Mouse (Mus musculus) A20 (cell line): ENCODE measurements around the gene Gm3238.
"Not testable (repeated sequence)": the region's sequence is repeated elsewhere in the genome, so short reads cannot be mapped to it uniquely, and the experiment has no call there.

ENCODE experiments used
- DNase-seq: peaks from one replicate; pipeline ENCODE4 v3.0.0-alpha.2; 2011; ENCODE audit warnings: low read depth, low spot score

Gene Gm3238

DNA sequence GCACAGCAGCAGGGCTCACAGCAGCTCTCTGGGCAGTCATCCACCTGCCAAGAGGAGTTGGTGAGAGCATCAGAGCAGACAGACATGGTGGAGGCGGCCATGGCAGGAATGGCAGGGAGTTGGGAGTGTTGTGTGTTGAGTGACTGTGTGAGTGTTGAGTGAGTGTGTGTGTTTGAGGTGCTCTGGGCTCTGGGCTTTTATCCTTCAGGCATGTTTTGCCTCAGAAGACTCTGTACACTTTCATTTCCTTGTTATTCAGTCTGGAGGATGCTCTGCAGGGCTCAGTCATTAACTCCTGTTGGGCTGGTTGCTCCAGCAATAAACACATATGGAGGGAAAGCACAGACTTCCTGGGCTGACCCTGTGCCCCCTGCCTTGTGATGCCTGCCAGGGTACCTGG, at the start of gene Gm3238:
TSS of gene Gm3238 (minus strand) at position 101 of the 400 bp plus-strand sequence.
- DNase-seq: not testable (repeated sequence)

DNA sequence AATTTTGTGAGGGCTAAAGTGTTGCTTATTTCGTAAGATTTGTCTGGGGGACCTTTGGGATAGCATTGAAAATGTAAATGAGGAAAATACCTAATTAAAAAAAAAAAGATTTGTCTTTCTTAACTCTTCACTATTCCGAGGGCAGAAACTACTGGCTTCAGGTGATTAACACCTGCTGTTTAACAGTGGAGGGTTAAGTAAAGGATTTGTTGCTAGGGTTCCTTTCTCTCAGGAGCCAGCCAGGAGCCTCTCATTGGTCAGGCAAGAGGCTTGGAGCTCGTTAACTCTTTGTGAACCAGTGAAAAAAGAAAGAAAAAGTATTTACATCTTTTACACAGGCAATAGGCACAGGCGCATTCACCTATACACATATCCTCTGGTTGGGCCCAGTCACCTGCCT, 48.1 kb upstream of the Gm3238 start:
- DNase-seq: no peak

DNA sequence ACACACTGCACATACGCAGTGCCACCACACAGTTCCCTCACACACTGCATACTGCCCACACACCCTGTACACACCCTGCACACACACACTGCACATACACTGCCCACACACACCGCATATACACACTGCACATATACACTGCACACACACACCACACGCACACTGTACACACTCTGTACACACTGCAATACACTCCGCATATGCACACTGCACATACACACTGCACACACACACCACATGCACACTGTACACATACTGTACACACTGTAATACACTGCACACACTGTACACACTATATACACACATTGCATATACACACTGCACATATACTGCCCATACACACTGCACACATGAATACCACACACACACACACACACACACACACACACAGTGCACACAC, 47.4 kb upstream of the Gm3238 start:
- DNase-seq: no peak

DNA sequence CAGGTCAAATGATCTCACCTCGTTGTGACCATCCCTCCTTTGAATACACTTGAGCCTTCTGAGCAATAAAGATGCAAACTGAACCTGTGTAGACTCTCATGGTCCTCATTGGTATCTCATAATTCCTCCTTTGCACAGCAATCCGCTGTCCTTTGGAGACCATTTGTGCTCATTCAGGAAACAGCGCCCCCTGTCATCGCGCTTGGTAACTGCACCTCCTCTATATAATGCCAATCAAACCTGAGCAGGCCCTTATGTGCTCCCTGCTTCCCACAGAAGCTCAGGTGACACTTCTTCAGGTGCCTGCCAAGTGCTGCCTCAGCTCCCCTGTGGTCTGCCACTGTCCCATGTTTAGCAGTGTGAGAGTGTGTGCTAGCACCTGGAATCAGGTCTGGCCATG, 44.4 kb upstream of the Gm3238 start:
- peak; percentile 49 for DNase-seq

DNA sequence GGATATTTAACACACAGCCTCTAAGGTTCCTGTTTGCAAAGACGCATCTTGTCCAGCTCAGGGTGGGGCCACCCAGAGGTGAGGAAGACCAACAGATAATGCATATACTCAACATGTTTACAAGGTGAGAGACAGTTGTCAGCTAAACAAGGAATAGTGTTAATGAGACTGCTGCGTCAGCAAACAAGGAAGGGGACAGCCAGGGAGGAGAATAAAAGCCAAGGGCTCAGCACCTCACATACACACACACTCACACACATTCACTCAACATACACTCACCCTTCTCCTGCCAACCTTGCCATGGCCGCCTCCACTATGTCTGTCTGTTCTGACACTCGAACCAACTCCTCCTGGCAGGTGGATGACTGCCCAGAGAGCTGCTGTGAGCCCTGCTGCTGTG, 43.3 kb upstream of the Gm3238 start, which contains the start of gene Gm2696:
TSS of gene Gm2696 (plus strand) at position 301 of the 400 bp plus-strand sequence.
- no peak for DNase-seq

DNA sequence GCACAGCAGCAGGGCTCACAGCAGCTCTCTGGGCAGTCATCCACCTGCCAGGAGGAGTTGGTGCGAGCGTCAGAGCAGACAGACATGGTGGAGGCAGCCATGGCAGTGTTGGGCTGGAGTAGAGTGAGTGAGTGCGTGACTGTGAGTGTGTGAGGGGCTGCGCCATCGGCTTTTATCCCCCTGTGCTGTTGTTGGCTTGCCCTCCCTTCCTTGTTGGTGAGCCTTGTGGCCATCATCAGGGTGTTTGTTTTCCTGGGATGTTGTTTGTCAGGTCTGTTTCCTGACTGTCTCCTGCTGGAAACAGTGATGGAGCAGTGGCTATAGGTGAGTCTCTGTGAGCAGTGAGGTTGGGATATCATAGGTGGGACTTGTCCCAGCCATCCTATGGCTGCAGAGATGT, 40.6 kb upstream of the Gm3238 start, which contains the start of gene Gm9507:
TSS of gene Gm9507 (minus strand) at position 101 of the 400 bp plus-strand sequence.
- DNase-seq: no peak

DNA sequence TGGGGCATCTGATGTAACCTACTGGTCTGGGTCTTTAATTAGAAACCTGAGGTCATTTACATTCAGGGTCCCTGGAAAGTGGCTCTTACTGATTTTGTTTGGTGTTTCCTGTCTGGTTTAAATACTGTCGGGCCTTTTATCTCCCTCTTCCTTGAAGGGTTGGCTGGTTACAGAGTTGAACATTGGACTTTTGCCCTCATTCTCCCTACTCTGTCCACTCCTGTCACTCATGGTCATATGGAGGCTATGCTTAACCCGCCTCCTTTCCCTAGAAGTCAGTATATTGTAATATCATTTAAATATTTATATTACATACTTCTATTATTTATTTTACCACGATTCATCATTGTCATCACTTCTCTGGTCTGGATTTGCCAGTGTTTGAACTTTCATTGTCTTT, 33.0 kb upstream of the Gm3238 start:
- DNase-seq: no peak

DNA sequence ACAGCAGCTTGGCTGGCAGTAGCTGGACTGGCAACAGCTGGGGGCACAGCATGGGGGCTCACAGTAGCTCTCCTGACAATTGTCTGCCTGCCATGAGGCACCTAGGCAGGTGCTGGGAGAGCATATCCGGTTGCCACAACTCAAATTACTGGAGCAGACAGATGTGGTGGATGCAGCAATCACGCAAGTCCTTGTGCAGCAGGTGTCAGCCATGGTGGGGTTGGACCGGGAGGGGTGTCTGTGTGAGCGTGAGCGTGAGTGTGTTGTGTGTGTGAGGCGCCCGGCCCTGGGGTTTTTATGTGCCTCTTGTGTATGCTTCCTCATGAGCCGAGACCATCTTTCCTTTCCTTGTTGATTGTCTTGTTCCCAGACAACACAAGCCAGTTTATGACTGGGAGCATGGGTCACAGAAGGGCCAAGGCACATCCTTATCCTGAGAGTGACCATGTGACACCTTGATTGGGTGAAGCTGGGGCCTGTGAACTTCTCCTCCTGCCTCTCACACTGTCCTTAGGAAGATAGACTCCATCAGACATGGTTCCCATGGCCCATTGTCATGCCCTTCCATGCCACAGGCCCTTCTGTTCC, 27.9 kb upstream of the Gm3238 start, which contains the start of gene Gm19668:
TSS of gene Gm19668 (minus strand) at position 213 of the 588 bp plus-strand sequence.
- DNase-seq: no peak

DNA sequence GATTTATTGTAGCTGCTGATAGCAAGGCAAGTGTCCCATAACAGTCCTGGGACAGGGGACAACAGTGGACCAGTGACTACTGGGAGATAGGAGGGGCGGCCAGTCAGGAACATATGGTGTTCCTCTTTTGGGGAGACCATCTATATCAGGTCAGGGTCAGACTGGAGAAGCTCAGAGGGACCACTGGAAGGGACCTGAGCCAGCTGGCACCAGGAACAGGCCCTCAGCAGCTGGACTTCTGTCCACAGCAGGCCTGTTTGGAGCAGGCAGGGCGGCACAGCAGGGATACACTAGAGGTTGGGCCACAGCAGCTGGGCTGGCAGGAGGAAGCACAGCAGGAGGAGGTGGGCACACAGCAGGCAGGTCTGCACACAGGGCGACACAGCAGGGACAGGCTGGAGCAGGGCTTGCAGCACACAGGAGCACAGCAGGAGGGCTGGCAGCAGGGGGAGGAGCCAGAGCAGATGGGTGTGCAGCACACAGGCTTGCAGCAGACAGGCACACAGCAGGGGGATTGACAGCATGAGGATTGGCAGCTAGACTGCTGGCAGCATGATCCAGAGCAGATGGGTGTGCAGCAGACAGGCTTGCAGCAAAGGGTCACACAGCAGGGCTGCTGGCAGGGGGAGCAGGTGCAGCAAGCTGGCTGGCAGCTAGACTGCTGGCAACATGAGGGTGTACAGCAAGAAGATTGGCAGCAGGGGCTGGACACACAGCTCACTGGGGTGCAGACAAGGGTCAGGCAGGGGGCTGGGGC, 27.2 kb upstream of the Gm3238 start:
- not testable (repeated sequence) for DNase-seq

DNA sequence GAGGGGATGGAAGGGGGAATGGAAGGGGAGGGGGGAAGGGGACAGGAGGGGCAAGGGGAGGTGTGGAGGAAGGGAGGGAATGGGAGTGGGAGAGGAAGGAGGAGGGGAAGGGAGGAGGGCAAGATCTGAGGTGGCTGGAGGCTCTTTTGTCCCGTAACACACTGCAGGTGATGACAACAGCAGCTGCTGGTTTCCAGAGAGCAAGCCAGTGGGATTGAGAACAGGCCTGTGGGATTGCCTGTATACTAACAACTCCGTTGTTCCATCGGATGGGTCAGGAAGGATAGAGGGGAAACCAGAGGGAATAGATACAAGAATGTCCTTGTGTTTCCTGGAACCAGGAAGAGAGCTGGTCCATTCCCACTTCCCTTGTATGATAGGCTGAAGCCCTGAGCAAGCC, 26.6 kb upstream of the Gm3238 start:
- no peak for DNase-seq

DNA sequence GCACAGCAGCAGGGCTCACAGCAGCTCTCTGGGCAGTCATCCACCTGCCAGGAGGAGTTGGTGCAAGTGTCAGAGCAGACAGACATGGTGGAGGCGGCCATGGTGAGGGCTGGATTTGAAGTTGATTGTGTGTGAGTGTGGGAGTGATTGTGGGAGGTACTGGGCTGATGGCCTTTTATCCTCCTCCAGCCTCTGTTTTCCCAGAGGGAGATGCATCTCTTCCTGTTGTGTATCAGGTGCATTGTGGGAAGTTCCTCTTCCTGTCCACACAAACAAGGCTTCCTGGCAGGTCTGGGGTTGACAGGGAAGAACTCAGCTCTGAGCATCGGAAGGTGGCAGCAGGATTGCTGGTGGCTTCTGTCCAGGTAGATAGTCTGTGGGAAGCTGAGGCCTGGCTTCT, 23.9 kb upstream of the Gm3238 start, which contains the start of gene Gm9639:
TSS of gene Gm9639 (minus strand) at position 101 of the 400 bp plus-strand sequence.
- DNase-seq: no peak

DNA sequence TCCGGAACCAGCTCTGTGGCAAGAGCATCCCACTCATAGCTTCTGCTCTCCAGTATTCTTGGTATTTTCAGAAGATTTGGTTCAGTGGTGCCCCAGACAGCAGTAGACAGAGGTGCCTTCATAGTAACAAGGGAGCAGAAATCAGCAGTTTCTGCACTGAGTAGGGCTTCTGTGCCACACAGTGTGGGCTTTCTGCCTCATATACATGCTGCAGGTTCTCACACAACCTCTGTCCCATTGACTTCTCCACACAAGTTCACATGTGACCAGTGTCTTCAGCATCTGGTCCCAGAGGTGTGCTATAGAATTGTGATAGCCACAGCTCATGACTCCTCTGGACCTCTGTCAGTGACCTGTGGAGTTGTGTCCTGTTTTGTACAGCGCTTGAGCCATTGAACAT, 17.5 kb upstream of the Gm3238 start:
- DNase-seq: no peak

DNA sequence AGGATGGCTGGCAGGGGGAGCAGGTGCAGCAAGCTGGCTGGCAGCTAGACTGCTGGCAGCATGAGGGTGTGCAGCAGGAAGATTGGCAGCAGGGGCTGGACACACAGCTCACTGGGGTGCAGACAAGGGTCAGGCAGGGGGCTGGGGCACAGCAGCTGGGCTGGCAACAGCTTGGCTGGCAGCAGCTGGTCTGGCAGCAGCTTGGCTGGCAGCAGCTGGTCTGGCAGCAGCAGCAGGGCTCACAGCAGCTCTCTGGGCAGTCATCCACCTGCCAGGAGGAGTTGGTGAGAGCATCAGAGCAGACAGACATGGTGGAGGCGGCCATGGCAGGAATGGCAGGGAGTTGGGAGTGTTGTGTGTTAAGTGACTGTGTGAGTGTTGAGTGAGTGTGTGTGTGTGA, 16.8 kb upstream of the Gm3238 start, which contains the start of gene Gm7137:
TSS of gene Gm7137 (minus strand) at position 325 of the 400 bp plus-strand sequence.
- DNase-seq: not testable (repeated sequence)

DNA sequence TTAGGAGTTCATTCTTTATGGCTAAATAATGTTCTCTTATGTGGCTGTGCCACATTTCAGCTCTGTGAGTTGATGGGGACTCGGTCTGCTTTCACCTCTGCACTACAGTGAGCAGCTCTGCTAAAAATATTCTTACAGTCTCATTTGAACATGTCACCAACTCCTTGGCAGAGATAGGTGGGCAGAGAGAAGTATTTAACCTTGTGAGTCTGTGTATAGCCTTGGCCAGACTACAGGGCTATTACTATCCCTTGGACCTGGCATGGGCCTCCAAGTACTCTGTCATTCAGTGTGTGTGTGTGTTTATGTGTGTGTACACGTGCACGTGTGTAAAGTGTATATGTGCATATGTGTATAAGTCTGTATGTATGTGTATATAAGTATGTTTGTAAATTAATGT, 12.3 kb upstream of the Gm3238 start:
- not testable (repeated sequence) for DNase-seq

DNA sequence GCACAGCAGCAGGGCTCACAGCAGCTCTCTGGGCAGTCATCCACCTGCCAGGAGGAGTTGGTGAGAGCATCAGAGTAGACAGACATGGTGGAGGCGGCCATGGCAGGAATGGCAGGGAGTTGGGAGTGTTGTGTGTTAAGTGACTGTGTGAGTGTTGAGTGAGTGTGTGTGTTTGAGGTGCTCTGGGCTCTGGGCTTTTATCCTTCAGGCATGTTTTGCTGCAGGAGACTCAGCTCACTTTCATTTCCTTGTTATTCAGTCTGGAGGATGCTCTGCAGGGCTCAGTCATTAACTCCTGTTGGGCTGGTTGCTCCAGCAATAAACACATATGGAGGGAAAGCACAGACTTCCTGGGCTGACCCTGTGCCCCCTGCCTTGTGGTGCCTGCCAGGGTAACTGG, 11.3 kb upstream of the Gm3238 start, which contains the start of gene Gm3250:
TSS of gene Gm3250 (minus strand) at position 101 of the 400 bp plus-strand sequence.
- not testable (repeated sequence) for DNase-seq

DNA sequence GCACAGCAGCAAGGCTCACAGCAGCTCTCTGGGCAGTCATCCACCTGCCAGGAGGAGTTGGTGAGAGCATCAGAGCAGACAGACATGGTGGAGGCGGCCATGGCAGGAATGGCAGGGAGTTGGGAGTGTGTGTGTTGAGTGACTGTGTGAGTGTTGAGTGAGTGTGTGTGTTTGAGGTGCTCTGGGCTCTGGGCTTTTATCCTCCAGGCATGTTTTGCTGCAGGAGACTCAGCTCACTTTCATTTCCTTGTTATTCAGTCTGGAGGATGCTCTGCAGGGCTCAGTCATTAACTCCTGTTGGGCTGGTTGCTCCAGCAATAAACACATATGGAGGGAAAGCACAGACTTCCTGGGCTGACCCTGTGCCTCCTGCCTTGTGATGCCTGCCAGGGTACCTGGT, 5.7 kb upstream of the Gm3238 start, which contains the start of gene Gm7138:
TSS of gene Gm7138 (minus strand) at position 101 of the 400 bp plus-strand sequence.
- not testable (repeated sequence) for DNase-seq

DNA sequence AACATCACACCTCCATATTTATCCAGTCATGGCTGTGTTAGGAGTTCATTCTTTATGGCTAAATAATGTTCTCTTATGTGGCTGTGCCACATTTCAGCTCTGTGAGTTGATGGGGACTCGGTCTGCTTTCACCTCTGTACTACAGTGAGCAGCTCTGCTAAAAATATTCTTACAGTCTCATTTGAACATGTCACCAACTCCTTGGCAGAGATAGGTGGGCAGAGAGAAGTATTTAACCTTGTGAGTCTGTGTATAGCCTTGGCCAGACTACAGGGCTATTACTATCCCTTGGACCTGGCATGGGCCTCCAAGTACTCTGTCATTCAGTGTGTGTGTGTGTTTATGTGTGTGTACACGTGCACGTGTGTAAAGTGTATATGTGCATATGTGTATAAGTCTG, 1.0 kb upstream of the Gm3238 start:
- DNase-seq: not testable (repeated sequence)

DNA sequence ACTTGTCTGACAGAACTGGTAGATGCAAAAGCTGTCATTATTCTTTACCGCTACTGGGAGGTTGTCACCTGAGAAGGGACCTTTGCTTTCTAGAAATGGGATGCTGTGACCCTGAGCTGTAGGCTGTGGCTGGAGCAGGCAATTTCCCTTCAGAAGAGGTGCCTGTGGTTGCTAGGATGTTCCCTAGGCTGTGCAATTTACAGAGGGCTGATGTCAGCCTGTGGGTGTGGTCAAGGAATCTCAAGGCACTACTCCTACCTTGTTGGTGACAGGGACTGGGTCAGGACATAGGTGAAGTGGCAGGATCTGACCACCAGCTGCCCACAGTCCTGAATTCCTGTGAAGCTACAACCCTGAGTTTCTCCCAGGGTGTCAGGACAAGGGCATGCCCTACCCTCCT, 1.4 kb downstream of the Gm3238 start:
- DNase-seq: no peak

DNA sequence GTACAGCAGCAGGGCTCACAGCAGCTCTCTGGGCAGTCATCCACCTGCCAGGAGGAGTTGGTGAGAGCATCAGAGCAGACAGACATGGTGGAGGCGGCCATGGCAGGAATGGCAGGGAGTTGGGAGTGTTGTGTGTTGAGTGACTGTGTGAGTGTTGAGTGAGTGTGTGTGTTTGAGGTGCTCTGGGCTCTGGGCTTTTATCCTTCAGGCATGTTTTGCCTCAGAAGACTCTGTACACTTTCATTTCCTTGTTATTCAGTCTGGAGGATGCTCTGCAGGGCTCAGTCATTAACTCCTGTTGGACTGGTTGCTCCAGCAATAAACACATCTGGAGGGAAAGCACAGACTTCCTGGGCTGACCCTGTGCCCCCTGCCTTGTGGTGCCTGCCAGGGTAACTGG, 11.5 kb downstream of the Gm3238 start, which contains the start of gene Gm3233:
TSS of gene Gm3233 (minus strand) at position 101 of the 400 bp plus-strand sequence.
- DNase-seq: not testable (repeated sequence)

DNA sequence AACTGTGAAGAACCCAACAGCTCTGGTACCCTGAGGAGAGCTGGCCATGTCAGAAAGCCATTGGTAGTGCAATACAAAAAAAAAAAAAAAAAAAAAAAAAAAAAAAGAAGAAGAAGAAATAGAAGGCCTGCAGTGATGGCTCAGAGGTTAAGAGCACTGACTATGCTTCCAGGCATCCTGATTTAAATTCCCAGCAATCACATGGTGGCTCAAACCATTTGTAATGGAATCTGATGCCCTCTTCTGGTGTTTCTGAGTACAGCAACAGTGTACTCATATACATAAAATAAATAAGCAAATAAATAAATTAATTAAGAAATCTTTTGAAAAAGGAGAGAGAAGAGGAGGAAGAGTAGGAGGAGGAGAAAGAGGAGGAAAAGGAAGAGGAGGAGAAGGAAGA, 17.7 kb downstream of the Gm3238 start:
- peak; percentile 37 for DNase-seq

DNA sequence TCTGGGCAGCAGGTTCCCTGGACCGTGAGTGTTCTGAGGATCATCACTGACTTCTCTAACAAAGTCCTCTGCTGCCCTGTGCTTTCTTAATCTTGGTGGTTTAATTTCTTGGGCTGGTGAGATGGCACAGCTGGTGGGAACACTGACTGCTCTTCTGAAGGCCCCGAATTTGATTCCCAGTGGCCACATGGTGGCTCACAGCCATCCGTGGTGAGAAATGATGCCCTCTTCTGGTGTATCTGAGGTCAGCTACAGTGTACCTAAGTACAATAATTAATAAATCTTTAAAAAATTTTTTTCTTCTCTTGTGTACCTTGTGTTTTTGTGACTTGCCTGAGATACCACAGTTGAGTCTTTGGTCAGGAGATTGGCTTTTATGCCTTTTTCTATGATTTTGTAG, 18.8 kb downstream of the Gm3238 start:
- peak; percentile 39 for DNase-seq

DNA sequence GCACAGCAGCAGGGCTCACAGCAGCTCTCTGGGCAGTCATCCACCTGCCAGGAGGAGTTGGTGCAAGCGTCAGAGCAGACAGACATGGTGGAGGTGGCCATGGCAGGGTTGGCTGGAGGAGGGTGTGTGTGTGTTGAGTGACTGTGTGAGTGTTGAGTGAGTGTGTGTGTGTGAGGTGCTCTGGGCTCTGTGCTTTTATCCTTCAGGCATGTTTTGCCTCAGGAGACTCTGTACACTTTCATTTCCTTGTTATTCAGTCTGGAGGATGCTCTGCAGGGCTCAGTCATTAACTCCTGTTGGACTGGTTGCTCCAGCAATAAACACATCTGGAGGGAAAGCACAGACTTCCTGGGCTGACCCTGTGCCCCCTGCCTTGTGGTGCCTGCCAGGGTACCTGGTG, 19.9 kb downstream of the Gm3238 start, which contains the start of gene Gm9736:
TSS of gene Gm9736 (minus strand) at position 101 of the 400 bp plus-strand sequence.
- DNase-seq: not testable (repeated sequence)
